Mouse (Mus musculus): ENCODE data around the gene C1ql4.

- TF ChIP-seq CTCF (conservative IDR thresholded peaks at IDR 0.05; ENCODE audit: low read length) (no peak), POU5F1 (IDR thresholded peaks at IDR 0.05; ENCODE audit: borderline replicate concordance, low read length) (no peak)
Observed at GRCm38 (mm10) chr15:99085997-99086396, 1.6 kb downstream of the C1ql4 start.

Data from E14TG2a.4 (cell line).